Mouse (Mus musculus) brain, embryonic 14.5 days (tissue): ENCODE measurements around the gene Cxadr. TPM values are rescaled to one million over a fixed set of nuclear protein-coding genes. Genes with fewer than 3 reads are reported as not detected.

Experiments
- DNase-seq: peaks from one replicate; pipeline ENCODE4 v3.0.0-alpha.2; 2011; ENCODE audit warnings: low read depth
- CTCF ChIP-seq: fragments of 200-500 bp; IDR thresholded peaks from 2 replicates; pipeline ENCODE4 v1.5.1; 2012; ENCODE audit warnings: inconsistent platforms, mild to moderate bottlenecking, moderate library complexity, borderline replicate concordance; ENCODE audit not compliant: insufficient read depth, insufficient read length; ENCODE audit errors: extremely low read depth
- POLR2A ChIP-seq: fragments of 200-500 bp; IDR thresholded peaks from 2 replicates; pipeline ENCODE4 v1.6.1; 2012; ENCODE audit warnings: mild to moderate bottlenecking, inconsistent platforms, borderline replicate concordance; ENCODE audit not compliant: poor library complexity, insufficient read depth, insufficient read length, severe bottlenecking; ENCODE audit errors: extremely low read depth
- polyA plus RNA-seq: library from polyadenylated mRNA; depleted of rRNA; stranded (reverse); fragments of >200 nt; gene quantifications from 2 replicates; pipeline ENCODE4 v1.2.3, GENCODE M21; 2012

Gene Cxadr
- polyA plus RNA-seq, 1 experiment, result 124 TPM

DNA sequence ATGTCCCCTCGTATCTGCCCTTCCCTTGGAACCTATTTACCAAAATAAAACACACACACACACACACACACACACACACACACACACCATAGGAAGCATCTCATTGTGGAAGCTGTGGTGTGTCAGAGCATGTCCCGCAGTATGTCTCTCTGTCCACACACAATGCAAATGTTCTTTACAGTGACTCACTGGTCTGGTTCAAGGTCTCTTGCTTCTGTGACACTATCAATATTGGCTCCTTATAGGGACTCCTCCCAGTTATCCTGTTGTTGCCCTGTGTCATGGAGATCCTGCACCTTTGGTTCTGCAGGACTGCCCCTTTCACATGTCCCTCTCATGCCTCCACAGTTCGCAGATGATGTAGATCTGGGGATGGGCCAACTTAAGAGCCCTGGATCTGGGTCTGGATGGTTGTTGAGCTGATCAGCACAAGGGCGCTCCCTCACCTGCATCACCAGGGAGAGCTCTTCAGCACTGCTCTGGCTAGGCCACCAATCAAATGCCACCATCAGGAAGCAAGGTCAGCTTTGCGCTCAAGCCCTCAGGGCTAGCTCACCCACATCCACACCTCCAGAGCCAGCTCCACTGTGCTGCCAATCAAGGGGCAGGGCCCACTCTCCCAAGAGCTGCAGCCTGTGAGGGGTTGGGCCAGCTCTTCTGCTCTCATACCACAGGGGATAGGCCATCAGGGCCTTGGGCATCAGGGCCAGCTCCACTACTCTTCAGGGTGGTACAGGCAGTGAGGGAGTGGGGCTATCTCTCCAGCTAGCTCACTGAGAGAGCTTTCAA, 21.0 kb upstream of the Cxadr start:
- TF ChIP-seq POLR2A, result no peak
- TF ChIP-seq CTCF, result no peak
- no peak for DNase-seq

DNA sequence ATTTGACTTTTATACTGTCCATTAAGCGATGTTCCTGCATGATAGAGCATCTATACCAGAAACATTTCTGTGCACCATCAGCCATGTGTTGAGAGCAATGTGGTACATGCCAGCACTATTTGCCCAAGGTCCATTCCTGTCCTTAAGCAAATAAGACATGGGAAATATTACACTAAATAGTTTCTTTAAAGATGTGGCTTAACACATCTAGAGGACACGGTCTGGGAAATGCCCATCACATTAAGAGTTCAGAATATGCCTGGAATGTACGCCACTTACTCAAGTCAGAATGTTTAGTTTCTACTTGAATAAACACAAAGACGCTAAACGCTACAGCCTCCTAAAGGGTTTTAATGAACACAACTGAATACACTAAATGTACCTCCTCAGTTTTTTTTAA, 18.1 kb upstream of the Cxadr start:
- TF ChIP-seq POLR2A, result no peak
- TF ChIP-seq CTCF, result no peak
- DNase-seq, result no peak

DNA sequence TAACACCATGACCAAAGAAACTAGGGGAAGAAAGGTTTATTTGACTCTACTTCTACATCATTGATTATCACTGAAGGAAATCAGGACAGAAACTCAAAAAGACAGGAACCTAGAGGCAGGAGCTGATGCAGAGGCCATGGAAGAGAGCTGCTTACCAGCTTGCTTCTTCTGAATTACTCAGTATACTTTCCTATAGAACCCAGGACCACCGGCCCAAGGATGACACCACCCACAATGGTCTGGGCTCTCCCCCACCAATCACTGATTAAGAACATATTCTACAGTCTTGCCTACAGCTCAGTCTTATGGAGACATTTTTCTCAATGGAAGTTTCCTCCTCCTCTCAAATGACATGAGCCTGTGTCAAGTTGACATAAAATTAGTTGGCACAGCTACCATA, 7.2 kb upstream of the Cxadr start:
- no peak for DNase-seq
- TF ChIP-seq CTCF (no peak), POLR2A (no peak)

DNA sequence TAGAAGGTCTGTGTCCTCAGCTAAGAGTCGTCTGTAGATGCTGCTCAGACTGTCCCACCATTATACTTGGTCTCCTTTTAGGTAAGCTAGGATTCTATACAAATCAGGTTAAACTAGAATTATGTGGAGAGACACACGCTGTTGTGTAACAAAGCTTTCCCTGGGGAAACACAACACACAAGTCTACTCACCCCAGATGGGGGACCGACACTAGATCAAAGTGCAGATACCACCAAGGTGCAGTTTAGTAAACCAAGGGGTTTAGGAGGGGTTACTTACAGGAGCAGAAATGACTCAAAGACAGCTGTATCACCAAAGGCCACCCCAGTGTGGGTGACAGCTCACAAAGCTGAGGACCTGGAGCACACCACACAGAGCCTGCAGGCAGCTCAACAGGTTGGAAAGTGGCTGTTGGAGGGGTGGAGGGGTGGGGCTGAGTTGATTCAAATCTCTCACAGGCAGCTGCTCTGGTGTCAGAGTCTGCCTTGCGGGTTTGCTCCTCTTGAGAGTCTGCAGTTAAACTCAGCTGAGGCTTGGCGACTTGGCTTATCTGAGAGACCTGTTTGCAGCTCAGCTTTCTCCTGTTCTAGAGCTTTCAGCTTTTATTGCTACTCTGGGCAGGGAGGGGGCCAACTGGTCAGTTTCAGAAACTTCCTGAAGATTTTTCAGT, 6.5 kb upstream of the Cxadr start:
- no peak for TF ChIP-seq POLR2A
- no peak for TF ChIP-seq CTCF
- no peak for DNase-seq

DNA sequence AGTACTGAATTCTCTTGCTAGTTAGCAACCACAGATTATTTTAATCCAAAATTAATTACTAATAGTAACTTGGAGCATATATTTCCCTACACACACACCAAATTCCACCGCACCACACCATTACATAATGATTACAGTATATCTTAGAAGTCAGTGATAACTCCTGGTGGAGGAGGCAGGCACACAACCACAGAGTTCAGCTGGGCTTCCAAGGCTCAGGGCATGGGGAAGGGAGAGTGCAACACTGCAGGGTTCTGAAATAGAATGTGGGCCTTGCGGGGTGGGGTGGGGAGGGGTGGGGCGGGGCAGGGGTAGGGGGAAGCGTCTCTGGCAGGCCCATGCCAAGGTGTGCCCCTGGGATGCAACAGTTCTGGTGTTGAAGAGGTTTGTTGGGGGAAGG, 5.7 kb upstream of the Cxadr start:
- TF ChIP-seq POLR2A (no peak), CTCF (no peak)

DNA sequence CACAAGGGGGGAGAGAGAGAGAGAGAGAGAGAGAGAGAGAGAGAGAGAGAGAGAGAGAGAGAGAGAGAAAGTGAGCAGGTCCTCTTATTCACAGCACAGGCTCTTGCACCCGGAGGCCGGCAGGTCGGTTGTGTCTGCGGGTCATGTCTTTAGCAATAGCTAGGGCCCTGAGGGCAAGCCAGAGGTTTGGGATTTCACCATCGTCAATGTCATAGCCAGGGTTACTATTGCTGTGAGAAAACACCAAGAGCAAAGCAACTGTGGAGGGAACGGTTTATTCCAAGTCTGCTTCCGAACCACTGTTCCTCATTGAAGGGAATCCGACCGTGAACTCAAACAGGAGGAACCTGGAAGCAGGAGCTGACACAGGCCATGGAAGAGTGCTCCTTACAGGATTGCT, 5.2 kb upstream of the Cxadr start:
- TF ChIP-seq CTCF, result no peak
- no peak for TF ChIP-seq POLR2A
- no peak for DNase-seq

More for the DNA sequence above, 5.7 kb upstream of the Cxadr start:
- no peak for DNase-seq

DNA sequence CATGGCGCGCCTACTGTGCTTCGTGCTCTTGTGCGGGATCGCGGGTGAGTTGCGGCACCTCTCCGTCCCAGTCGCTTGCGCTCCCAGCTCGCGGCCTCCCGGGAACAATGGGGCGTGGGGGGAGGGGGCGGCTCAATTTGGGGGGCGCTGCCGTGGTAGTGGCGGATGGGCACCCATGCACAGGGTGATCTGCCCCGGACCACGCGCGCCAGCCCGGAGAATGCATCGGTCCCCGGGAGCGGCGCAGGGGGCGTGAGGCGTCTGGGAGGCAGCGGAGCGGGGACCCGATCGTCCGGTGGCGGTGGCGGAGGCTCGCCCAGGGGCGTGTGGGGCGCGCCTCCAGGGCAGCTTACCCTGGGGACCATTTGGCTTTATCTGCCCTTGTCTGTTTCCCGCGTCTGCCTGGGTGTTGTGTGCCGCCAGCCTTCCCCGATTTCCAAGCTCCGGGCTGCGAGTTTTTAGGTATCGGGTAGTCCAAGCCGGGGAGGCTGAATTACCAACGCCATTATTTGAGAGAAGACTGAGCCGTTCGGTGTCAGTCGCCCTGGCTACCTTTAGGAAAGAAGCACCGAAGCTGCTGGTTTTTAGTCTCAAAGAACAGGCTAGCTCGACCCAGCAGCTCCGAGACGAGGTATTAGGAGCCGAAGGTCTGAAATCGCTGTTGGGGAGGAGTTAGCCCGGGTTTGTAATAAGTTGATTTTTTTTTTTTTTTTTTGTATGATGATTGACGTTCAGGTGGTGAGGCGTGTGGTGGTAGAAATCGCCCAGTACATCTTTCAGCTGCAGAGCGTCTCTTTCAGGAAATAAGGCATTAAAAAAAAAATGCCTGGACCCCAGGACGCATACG, 765 bp downstream of the Cxadr start:
- DNase-seq, result peak; percentile 71
- 0 out of 2 replicates have a peak, but pooled peaks have one; percentile 1 for TF ChIP-seq CTCF
- no peak for TF ChIP-seq POLR2A

DNA sequence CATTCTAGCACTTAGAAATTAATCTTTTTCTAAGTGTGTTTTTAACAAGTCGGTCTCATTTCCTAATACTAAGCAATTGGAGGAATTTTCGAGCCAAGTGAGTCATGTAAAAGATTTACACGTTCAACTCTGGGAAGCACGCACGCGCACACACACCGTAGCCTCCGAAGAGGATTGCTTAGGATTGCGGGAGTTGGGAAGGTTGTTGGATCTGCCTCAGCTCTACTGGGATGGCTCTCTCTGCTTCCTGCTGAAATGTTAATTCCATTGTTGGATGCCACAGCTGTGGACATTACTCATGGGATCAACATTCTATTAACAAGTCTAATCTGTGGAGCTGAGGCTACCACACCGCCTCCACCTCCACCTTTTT, 1.4 kb downstream of the Cxadr start:
- no peak for TF ChIP-seq POLR2A
- peak; percentile 86 for DNase-seq

DNA sequence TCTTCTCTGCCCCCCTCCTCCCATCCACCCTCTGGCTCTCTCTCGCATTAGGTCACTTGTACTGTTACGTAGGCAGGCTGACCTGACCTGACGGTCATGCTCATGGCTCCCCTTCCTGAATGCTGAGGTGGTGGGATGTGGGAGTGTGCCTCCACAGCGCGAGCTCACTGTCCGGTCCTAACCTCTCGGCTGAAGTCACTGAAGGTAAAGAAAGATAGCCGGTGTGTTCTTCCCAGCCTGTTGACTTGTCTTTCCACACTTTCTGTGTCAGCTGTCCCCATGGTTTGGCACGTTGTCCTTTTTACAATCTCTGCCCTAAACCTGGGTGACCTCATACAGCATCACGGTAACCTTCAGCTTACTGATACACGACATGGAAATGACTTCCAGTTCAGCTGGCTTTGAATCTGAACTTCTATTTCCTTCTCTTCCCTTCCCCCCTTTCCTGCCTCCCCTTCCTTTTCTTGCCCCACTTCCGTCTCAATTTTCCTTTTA, 4.4 kb downstream of the Cxadr start:
- no peak for TF ChIP-seq POLR2A
- TF ChIP-seq CTCF, result no peak
- no peak for DNase-seq

DNA sequence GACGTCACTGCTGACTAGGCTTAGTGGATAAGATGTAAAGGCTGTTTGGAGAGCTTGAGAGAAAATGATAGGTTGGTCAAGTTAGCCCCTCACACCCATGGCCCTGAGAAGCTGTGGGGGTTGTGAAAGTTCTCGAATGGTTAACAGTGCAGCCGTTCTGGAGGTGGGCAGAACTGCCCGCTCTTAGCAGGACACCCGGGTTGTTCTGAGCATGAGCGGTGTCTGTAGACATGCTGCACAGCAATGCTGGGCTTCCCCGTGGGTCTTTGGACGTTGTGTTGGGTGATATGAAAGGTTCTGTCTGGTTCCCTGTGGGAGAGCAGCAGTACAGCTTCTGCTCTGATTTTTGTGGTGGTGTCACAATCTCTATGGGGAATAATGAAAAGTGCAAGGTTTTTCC, 5.3 kb downstream of the Cxadr start:
- no peak for DNase-seq
- TF ChIP-seq POLR2A (no peak), CTCF (no peak)
